In the genomic region with DNA sequence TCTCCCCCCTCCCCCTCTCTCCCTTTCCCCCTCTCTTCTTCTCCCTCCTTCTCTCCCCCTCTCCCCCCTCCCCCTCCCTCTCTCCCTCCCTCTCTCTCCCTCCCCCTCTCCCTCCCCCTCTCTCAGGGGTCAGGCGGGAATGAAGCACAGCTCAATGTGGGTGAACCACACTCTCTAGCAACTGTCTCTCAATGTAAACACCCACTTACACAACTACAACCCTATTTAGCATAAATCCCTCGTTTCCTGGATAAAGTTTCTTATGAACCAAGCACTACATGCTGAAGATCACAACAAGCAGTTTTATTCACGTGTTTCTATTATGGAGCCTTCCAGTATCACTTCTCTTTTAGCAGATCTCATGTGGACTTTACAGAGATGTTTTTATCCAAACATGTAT, we compare ENCODE assay signal across 14 mouse cellular contexts.
"Had no signal": no experiment of that assay in that cellular context is flagged by ENCODE, and none has a peak within 500 bp of the region (broad histone marks: within the 10 kb centered on the region; RNA-seq: fewer than 3 reads in every experiment).

No protein-coding gene starts in this region.

- ATAC-seq: liver, postnatal 0 days; lung, postnatal 0 days; midbrain, embryonic 16.5 days had no signal

- DNase-seq: liver, postnatal 0 days; lung, adult 2 months; lung, postnatal 14 days; lung, postnatal 36 days; midbrain, embryonic 14.5 days; right cerebral cortex, adult 18-20 months; right cerebral cortex, postnatal 25 days; right cerebral cortex, postnatal 4 days; spleen, adult 18-20 months; thymus, adult 18-20 months; thymus, postnatal 14 days; thymus, postnatal 36 days had no signal
